Mouse (Mus musculus): ENCODE data around the gene Gsx2. TPM values are rescaled to one million over a fixed set of nuclear protein-coding genes. Genes with fewer than 3 reads are reported as not detected.

Gene Gsx2
- total RNA-seq, 2 experiments from 2014 or later: not detected

GRCm38 (mm10) chr5:75083591-75084392, 8.4 kb downstream of the Gsx2 start:
- intact Hi-C loops (cut with DNase I): no loop called here
- no peak overlapping the region for H3K27ac ChIP-seq
- DNase-seq: no peak
- no peak for TF ChIP-seq CTCF (IDR thresholded peaks at IDR 0.05)
- H3K4me3 ChIP-seq: peak overlapping the region; percentile 60

DNA sequence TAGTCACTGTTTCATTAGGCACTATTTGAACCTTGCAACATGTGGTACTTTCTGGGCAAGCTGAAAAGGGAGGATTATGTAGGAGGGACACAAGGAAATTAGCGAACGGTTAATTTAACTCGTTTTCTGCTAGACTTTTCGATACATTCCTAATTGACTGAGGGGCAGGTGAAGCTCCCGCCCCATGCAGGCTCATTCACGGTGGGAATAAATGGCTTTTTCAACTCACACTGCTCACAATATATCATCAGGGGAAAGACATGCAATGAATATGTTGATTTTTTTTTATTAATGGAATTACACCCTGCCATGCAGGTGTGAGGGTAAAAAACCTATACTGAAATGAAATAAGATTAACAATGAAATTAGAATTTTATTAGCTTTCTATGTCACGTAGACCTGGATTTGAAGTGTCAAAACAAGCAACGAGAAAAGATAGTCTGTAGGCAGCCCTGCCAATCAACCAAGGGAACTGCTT, 9.0 kb downstream of the Gsx2 start:
- no peak for DNase-seq
- Histone ChIP-seq H3K27ac (no peak overlapping the region), H3K4me3 (peak overlapping the region; percentile 60)
- intact Hi-C loops (cut with DNase I): no loop called here
- TF ChIP-seq CTCF (IDR thresholded peaks at IDR 0.05): no peak

DNA sequence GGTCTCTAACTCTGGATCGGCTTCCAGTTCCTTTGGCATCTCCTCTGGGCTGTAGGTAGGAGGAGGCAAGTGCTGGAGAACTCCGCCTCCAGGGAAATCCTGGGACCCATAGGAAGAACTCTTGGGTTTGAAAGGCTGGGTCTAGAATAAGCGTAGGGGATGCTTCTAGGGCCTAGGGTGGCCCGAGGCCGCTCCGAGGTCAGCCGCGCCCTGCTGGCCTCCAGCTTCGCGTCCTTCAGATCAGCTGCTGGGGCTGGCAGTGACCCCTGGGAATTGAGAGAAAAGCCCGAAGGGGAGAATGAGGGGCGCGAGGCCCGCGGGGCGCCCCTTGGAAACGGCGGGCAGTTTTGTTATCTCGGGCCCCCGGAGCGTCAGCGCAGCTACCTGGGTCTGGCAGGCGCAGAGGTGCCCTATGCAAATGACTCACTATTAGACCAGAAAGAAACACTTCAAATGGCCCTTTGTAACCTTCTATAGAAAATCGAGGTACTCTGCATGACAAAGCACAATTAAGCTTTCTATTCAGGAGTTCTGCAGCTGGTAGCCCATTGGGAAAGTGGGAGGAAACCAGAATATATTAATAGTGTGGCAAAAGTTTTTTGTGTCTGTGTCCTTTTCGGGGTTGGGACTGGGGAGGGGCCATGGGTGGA, 9.6 kb downstream of the Gsx2 start:
- Histone ChIP-seq H3K4me3 (no peak overlapping the region), H3K27ac (no peak overlapping the region)
- TF ChIP-seq CTCF (IDR thresholded peaks at IDR 0.05): no peak
- DNase-seq: no peak
- intact Hi-C loops (cut with DNase I): no loop called here

DNA sequence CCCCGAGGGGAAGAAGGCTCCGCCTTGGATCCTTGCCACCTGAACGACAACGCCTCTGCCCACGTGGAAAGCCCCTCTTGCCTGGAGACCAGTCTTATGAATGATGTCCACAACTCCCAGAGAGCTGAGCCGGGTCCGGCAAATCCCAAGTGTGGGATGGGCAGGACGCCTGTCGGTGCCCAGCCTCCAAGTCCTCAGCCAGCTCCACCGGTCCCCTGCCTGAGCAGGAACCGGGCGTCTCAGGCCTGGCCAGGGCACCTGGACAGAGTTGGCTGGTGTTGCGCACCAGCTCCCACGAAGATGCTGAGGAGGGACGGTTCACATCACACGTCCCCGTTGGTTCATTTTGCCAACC, 10.1 kb downstream of the Gsx2 start:
- no peak overlapping the region for H3K27ac ChIP-seq
- TF ChIP-seq CTCF (IDR thresholded peaks at IDR 0.05): no peak
- intact Hi-C loops (cut with DNase I): no loop called here
- no peak overlapping the region for H3K4me3 ChIP-seq
- no peak for DNase-seq

DNA sequence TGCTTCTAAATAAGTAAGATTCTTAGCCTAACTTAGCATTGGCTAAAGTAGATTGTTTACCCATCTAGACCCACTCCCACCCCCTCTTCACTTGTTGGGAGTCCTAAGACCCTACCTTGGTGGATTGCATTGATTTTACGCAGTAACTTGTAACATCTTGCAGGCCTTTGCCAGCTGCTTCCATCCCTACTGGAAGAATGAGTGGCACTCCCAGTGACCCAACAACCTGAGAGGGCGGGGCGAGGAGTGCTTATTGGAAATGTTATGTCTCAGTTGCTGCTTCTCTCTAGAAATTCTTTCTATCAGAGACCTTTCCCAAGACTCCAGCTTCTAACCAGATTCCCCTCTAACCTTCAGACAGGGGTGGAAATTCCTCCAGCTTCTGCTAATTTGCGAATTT, 10.5 kb downstream of the Gsx2 start:
- TF ChIP-seq CTCF (IDR thresholded peaks at IDR 0.05): no peak
- intact Hi-C loops (cut with DNase I): no loop called here
- no peak for DNase-seq
- Histone ChIP-seq H3K27ac (no peak overlapping the region), H3K4me3 (no peak overlapping the region)

GRCm38 (mm10) chr5:75106511-75106910, 31.1 kb downstream of the Gsx2 start:
- no peak overlapping the region for H3K27ac ChIP-seq
- no peak overlapping the region for H3K4me3 ChIP-seq
- TF ChIP-seq CTCF (IDR thresholded peaks at IDR 0.05): no peak
- no peak for DNase-seq
- intact Hi-C loops (cut with DNase I): no loop called here

GRCm38 (mm10) chr5:75109368-75109767, 34.0 kb downstream of the Gsx2 start:
- Histone ChIP-seq H3K27ac (no peak overlapping the region), H3K4me3 (no peak overlapping the region)
- DNase-seq: no peak
- no peak for TF ChIP-seq CTCF (IDR thresholded peaks at IDR 0.05)
- intact Hi-C loops (cut with DNase I): no loop called here

GRCm38 (mm10) chr5:75111781-75112180, 36.4 kb downstream of the Gsx2 start:
- Histone ChIP-seq H3K4me3 (no peak overlapping the region), H3K27ac (no peak overlapping the region)
- intact Hi-C loops (cut with DNase I): no loop called here
- no peak for DNase-seq
- no peak for TF ChIP-seq CTCF (IDR thresholded peaks at IDR 0.05)

DNA sequence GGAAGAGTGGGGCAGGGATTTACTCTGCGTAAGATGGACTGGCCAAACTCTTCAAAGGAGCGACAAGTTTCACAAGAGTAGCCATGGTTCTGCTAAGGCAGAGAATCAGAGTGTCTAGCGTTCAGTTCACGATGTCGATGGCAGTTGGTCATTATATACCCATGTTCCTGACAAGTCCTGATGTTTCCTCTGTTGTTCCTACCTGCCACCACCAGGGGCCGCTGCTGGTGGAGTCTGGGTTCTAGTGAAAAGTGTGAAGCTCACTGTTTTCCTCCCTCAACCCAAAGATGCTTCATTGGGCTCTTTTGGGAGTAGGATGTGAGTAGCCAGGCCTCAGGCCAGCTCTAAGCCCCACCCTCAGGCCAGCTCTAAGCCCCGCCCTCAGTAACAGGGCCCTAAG, 43.4 kb downstream of the Gsx2 start:
- TF ChIP-seq CTCF (IDR thresholded peaks at IDR 0.05): peak; percentile 32; the same call in 1 of the 2 replicates
- DNase-seq: no peak
- Histone ChIP-seq H3K27ac (no peak overlapping the region), H3K4me3 (no peak overlapping the region)
- intact Hi-C loops (cut with DNase I): no loop called here

DNA sequence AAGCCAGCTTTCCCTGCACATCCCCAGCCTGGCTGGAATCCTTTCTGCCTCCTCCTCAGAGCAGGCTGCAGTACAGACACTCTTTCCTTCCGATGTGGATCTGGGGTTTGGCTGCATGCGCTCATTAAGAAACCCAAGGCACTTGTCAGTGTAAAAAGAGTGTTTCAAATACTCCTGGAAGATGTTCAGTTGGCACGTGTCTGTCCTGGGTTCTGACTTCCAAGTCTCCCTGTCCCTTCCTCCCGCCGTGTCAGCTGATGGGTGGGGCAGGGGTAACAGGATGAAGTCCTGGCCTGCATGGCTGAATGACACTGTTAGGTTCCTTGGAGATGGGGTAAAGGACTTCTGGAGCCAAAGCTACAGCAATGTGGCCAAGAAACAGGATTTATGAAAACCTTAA, 46.2 kb downstream of the Gsx2 start:
- H3K4me3 ChIP-seq: no peak overlapping the region
- intact Hi-C loops (cut with DNase I): no loop called here
- no peak overlapping the region for H3K27ac ChIP-seq
- peak; percentile 72 for DNase-seq
- no peak for TF ChIP-seq CTCF (IDR thresholded peaks at IDR 0.05)

Other genes starting within 250 kb of the Gsx2 start
- gene Chic2, start 30.8 kb upstream of the Gsx2 start, total RNA-seq (2021): 10 to 100 TPM; 14.5 to 15.8 TPM
- gene Pdgfra, start 76.7 kb downstream of the Gsx2 start, total RNA-seq (2021): 10 to 100 TPM; 16.6 to 21.7 TPM

All from gastrocnemius, adult 2 months (tissue).